Mouse (Mus musculus) megakaryocyte, embryonic 14.5 days (primary cell): ENCODE results near the gene Phox2b.

Experiments used
- FLI1 ChIP-seq: IDR thresholded peaks from 2 replicates; pipeline ENCODE4 v1.6.1; 2012; ENCODE audit warnings: low read length, inconsistent platforms, mixed read lengths
- GATA1 ChIP-seq: IDR thresholded peaks from 3 replicates; pipeline ENCODE4 v1.6.1; 2012; ENCODE audit warnings: mixed read lengths, low read length, inconsistent platforms, borderline replicate concordance

DNA sequence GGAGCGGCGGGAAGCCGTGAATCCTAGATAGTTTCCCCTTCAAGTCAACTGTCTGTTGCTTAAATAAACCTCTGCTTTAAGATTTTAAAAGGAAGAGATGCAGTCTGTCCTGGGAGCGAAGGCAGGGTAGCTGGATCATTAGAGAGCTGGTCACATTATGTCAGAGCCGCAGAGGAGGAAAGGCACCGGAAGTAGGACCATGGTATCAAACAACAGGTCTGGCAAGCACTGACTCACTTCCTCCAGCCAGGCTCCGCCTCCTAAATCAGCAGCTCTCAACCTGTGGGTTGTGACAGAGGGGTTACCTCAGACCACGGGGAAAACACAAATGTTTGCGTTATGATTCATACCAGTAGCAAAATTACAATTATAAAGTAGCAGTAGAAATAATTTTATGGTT, 35.5 kb downstream of the Phox2b start:
- TF ChIP-seq FLI1 (no peak), GATA1 (no peak)
